Mouse (Mus musculus): ENCODE results near the gene 2410002F23Rik.

DNA sequence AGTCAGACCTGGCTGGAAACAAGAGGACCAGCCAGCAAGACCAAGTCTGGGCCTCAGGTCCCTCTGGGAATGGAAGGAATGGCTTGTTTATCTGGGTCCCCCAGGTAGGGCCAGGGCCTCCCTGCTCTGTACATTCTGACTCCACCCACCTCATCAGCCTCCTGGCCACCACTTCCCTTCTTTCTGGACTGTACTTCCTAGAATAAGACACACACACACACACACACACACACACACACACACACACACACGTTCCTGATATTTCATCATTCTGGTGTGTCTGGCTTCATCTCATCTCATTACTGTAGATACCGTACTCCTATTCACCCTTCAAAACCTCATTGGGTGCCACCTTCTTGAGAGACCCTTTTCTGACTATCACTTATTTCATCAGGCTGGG lies 22.9 kb downstream of the 2410002F23Rik start:
- TF ChIP-seq CTCF (IDR thresholded peaks at IDR 0.05) (no peak), EP300 (IDR thresholded peaks at IDR 0.05) (no peak)
